Mouse (Mus musculus) retina, adult 2 months (tissue): ENCODE results near the gene Herc3.

ENCODE experiments used
- DNase-seq: peaks from one replicate; pipeline ENCODE4 v3.0.0-alpha.2; 2012; ENCODE audit warnings: low read depth, low spot score

Herc3 gene

GRCm38 (mm10) chr6:58968272-58968671 is 137.0 kb downstream of the Herc3 start:
- DNase-seq: no peak
